Mouse (Mus musculus): ENCODE results near the gene Cygb. TPM values are rescaled to one million over a fixed set of nuclear protein-coding genes. Genes with fewer than 3 reads are reported as not detected.
"Not testable (repeated sequence)": the region's sequence is repeated elsewhere in the genome, so short reads cannot be mapped to it uniquely, and the experiment has no call there.

Cygb gene
- total RNA-seq, 2 experiments from 2014 or later: 44.2 TPM

- DNase-seq (ENCODE audit: low spot score in 2 of 2): no peak
- intact Hi-C loops (cut with DNase I): no loop called here
Measured at GRCm38 (mm10) chr11:116676175-116676976, 22.3 kb upstream of the Cygb start.

- intact Hi-C loops (cut with DNase I); DNase-seq (ENCODE audit: low spot score in 2 of 2): not testable (repeated sequence)
Measured at GRCm38 (mm10) chr11:116675429-116675828, 21.3 kb upstream of the Cygb start.

GRCm38 (mm10) chr11:116674616-116675379, 20.7 kb upstream of the Cygb start:
- intact Hi-C loops (cut with DNase I): no loop called here
- no peak for DNase-seq (ENCODE audit: low spot score in 2 of 2)

- intact Hi-C loops (cut with DNase I): no loop called here
- no peak for DNase-seq (ENCODE audit: low spot score in 2 of 2)
Measured at GRCm38 (mm10) chr11:116673410-116673809, 19.3 kb upstream of the Cygb start.

- DNase-seq (ENCODE audit: low spot score in 2 of 2): no peak
- intact Hi-C loops (cut with DNase I): no loop called here
Measured at GRCm38 (mm10) chr11:116672595-116672994, 18.5 kb upstream of the Cygb start.

GRCm38 (mm10) chr11:116671845-116672434, 17.8 kb upstream of the Cygb start:
- intact Hi-C loops (cut with DNase I): loop anchor here (1.0 to 2.0 kb wide), 2 partner anchors 29 to 137 kb away; no protein-coding TSS in a partner anchor
- DNase-seq (ENCODE audit: low spot score in 2 of 2): no peak

GRCm38 (mm10) chr11:116671112-116671844, 17.2 kb upstream of the Cygb start:
- intact Hi-C loops (cut with DNase I): loop anchor here (1.0 to 2.0 kb wide), 2 partner anchors 28 to 138 kb away; no protein-coding TSS in a partner anchor

GRCm38 (mm10) chr11:116670386-116670785, 16.3 kb upstream of the Cygb start:
- intact Hi-C loops (cut with DNase I): loop anchor here (2.0 kb wide), 1 partner anchor 138 kb away; no protein-coding TSS in a partner anchor
- no peak for DNase-seq (ENCODE audit: low spot score in 2 of 2)

More at GRCm38 (mm10) chr11:116671112-116671844, 17.2 kb upstream of the Cygb start:
- peak; percentile 93 to 97 for DNase-seq (ENCODE audit: low spot score in 2 of 2)

- intact Hi-C loops (cut with DNase I): loop anchor here (2.0 kb wide), 1 partner anchor 139 kb away; no protein-coding TSS in a partner anchor
- DNase-seq (ENCODE audit: low spot score in 2 of 2): no peak
Measured at GRCm38 (mm10) chr11:116669787-116670365, 15.8 kb upstream of the Cygb start.

- no peak for DNase-seq (ENCODE audit: low spot score in 2 of 2)
- intact Hi-C loops (cut with DNase I): no loop called here
Measured at GRCm38 (mm10) chr11:116669316-116669715, 15.2 kb upstream of the Cygb start.

- intact Hi-C loops (cut with DNase I): no loop called here
- DNase-seq (ENCODE audit: low spot score in 2 of 2): no peak
Measured at GRCm38 (mm10) chr11:116668839-116669238, 14.7 kb upstream of the Cygb start.

- intact Hi-C loops (cut with DNase I): no loop called here
- DNase-seq (ENCODE audit: low spot score in 2 of 2): no peak
Measured at GRCm38 (mm10) chr11:116668381-116668825, 14.3 kb upstream of the Cygb start.

- intact Hi-C loops (cut with DNase I): no loop called here
- no peak for DNase-seq (ENCODE audit: low spot score in 2 of 2)
Measured at GRCm38 (mm10) chr11:116667930-116668329, 13.8 kb upstream of the Cygb start.

GRCm38 (mm10) chr11:116667012-116667411, 12.9 kb upstream of the Cygb start:
- DNase-seq (ENCODE audit: low spot score in 2 of 2); intact Hi-C loops (cut with DNase I): not testable (repeated sequence)

- intact Hi-C loops (cut with DNase I): no loop called here
- no peak for DNase-seq (ENCODE audit: low spot score in 2 of 2)
Measured at GRCm38 (mm10) chr11:116666566-116666965, 12.5 kb upstream of the Cygb start.

- intact Hi-C loops (cut with DNase I): no loop called here
Measured at GRCm38 (mm10) chr11:116665289-116665688, 11.2 kb upstream of the Cygb start.

GRCm38 (mm10) chr11:116661948-116662377, 7.8 kb upstream of the Cygb start:
- intact Hi-C loops (cut with DNase I): no loop called here
- DNase-seq (ENCODE audit: low spot score in 2 of 2): peak in 1 of 2 experiments; percentile 61

More at GRCm38 (mm10) chr11:116665289-116665688, 11.2 kb upstream of the Cygb start:
- DNase-seq (ENCODE audit: low spot score in 2 of 2): no peak

- intact Hi-C loops (cut with DNase I): no loop called here
- peak in 1 of 2 experiments; percentile 23 for DNase-seq (ENCODE audit: low spot score in 2 of 2)
Measured at GRCm38 (mm10) chr11:116661291-116661947, 7.3 kb upstream of the Cygb start.

All from left cerebral cortex, postnatal 36 days (tissue).